Mouse (Mus musculus): ENCODE results near the gene Tex10.
"Not testable (repeated sequence)": the region's sequence is repeated elsewhere in the genome, so short reads cannot be mapped to it uniquely, and the experiment has no call there.

Gene Tex10

DNA sequence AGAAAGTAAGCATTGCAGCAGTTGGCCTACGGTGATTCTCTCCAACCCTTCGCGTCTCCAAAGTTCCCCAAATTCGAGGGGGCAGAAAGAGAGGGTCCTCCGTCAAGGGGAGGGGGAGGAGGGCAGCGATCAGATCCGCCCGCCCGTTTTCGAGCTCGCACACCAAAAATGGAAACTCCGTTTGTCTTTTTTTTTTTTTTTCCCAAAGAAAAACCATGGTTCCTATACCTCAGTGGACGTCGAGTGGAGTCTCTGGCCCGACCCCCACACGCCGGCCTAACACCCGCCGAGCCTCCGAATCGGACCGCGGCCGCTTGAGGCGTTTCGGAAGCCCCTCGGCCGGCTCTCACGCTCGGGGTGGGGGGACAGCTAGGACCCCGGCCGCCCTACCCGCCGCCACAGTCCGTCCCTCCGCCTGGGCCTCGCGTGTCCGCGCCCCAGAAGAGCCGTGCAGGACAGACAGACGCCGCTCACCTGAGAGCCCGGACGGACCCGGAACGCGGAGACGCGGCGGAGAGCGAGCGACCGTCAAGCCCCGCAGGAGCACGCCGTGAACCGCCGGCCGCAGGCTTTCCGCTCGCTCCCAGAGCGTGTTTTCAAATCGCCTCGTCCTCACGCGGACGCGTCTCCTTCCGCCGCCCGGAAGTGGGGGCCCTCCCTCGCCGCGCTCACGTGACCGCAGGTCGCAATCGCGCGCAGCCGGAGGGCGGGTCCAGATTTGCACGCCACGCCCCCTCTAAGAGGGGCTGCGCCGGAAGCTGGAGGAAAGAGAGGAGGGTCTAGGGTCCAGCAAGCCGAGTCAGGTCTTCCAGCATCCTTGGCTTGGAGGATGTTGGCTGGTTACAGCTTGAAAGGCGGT lies at the start of gene Tex10:
Gene Tex10, minus strand, starts transcription at position 668 of the 859 bp plus-strand sequence.
- DNase-seq (ENCODE audit: low spot score in 2 of 2), result peak; percentile 76 to 88

DNA sequence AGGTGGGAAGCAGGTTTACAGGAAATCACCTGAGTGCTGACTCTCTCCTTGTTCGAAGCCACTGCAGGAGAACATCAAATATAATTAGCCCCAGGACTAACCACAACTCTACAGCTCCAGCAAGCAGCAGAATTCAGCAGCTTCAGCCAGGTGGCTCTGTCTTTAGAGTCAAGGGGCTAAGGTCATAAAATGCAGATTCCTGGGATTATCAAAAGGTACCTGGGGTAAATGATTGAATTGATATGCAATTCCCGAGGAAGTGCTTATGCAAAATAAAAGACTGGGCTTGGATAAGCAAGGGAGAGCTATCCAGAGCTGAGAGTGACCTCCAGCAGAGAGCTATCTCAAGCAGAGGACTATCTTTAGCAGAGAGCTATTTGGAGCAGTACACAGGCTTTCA lies 37.6 kb upstream of the Tex10 start:
- DNase-seq (ENCODE audit: low spot score in 2 of 2), result no peak

DNA sequence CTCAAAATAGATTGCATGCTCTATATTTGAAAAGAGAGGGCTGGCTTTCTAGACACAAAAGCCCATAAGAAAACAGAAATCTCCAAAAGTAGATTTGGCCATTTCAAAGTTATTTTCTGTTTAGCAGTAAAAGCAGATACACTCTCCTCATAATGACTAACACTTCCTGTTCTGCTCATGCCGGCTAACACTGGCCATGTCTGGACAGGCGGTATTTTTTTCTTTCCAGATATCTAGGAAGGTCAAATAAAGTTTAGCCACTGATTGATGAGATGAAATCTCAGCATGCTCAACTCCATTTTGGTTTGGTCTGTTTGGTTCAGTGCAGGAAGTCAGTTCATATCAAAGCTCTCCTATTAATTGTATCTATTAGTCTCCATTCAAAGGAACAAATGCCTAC lies 19.3 kb upstream of the Tex10 start:
- no peak for DNase-seq (ENCODE audit: low spot score in 2 of 2)

DNA sequence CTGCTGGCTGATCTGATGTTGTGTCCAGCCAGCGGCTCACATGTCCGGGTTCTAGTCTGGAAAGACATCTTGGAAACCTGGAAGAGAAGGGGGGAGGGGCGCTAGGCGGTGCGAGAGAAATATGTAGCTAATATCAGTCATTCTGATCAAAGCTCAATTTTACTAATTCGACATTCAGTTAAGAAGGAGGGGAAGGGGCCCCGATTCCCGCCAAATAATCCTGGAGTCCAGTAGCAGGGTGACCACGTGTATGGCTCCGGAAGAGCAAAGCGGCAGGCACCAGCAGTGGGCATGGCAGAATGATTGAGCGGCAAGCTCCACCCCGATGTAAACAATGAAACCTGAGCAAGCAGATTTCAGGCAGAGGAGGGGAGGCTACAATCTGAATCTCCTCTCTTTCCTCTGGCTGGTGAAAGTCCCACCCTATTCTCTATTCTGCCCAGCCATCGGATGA lies 18.1 kb upstream of the Tex10 start:
- DNase-seq (ENCODE audit: low spot score in 2 of 2), result no peak

DNA sequence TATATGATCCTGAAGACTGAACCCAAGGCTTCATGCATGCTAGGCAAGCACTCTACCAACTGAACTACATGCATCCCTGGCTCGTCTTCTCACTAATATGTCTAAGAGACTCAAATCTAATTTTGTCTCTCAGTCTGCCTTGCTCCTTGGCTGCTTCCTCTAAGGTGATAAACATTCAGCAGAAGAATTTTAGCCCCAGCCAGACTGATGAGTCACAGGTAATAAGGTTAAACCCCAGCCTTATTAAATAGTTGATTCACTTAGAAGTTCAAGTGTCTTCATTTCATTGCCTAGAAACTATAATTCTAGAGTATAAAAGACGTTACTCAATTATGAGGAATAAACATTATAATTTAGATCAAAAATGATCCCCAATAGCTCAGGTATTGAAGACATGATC lies 15.7 kb upstream of the Tex10 start:
- DNase-seq (ENCODE audit: low spot score in 2 of 2), result no peak

DNA sequence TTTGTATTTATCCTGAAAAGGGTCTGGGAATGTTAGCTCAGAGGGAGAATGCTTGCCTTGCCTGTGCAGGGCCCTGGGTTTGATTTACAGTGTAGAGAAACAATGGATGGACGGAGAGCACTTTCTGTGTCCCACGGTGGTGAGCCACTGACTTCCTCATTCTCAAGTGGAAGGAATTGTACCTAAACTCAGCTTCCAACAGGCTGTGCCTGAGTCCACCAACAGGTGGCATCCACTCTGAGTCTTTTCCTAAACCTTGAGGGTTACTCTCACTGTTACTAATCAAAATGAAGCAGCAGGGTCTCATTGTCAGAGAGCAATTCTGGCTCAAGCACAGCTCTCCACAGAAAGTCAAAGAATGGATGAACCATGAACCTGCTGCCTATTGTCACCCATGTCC lies 8.0 kb upstream of the Tex10 start:
- no peak for DNase-seq (ENCODE audit: low spot score in 2 of 2)

DNA sequence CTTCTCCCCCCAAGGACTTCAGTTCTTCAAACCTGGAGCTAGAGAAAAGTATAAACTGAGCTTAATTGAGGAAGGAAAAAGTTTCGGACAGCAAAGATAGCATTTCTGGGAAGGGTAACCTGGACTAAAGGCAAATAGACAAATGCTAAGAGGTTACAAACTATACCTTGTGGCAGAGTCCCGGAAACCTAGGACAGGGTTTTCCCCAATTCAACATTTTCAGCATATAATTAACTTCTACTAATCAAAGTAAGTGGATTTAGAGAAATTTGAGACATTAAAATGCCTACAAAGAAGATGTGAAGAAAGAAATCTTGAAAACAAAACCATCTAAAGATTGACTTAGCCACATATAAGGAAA lies 372 bp upstream of the Tex10 start:
- DNase-seq (ENCODE audit: low spot score in 2 of 2), result no peak

DNA sequence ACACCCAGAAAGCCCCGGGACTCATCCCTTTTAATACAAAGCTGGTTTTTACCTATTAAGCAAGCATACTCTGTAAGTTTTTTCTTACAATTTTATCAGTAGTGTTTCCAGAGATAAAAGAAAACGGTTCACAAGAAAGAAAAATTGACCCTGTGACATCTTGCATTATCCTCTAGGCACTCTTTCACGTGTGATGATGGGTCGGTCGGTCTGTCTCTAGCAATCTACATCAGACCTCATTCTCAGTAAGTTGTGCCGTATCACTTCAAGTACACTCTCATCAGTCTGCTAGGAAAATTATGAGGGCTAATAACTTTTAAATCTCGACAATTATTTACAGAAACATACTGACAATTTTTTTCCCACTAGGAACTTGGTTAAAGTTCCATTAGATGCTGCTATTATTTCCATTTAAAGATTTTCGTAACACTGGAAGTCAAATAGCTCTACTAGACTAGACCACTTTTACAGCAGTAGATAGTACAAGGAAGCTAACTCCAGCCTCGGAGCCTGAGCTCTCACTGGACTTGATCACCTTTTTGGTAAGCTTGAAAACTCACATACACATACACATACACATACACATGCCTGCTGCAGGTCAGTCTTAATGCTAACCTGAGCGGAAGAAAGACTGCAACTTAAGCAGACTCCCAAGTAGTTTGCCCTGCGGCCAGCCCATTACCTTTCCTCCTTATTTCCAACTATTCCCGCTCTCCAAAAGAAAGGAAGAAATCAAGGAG lies 1.0 kb downstream of the Tex10 start:
- no peak for DNase-seq (ENCODE audit: low spot score in 2 of 2)

DNA sequence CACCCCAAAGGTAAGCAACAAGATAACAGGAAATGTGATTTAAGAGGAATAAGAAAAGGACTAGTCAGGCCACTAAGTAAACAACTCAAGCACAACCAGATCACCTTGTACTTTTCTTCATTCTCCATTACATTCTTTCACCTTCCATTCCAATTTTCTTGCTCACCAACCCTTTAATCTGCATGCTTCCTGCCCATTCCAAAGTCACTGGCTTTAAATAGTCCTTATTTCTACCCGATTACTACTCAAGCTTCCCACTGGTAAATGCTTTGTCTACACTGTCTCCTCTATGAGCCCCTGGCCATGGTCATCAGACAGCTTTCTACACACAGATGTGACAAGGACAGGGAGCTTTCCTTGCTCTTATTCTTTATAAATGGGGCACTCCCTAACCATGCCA lies 2.3 kb downstream of the Tex10 start:
- DNase-seq (ENCODE audit: low spot score in 2 of 2), result no peak

DNA sequence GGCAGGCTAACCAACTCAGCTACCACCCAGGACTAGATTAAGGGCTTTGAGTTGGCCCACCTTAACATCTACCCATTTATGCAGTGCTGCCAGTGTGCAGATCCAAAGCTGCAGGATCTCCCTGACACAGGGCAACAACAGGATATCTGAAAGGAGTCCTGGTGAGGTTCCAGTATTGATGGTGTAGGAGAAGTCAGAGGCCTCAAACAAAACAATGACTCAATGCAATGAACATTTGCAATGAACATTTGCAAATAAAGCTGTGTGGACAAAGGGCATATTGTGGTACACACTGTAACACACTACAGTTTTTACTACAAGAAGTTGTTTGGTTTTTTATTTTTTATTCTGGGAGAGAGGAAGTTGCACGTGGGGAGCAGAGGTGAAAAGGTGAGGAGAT lies 12.2 kb downstream of the Tex10 start:
- DNase-seq (ENCODE audit: low spot score in 2 of 2), result no peak

DNA sequence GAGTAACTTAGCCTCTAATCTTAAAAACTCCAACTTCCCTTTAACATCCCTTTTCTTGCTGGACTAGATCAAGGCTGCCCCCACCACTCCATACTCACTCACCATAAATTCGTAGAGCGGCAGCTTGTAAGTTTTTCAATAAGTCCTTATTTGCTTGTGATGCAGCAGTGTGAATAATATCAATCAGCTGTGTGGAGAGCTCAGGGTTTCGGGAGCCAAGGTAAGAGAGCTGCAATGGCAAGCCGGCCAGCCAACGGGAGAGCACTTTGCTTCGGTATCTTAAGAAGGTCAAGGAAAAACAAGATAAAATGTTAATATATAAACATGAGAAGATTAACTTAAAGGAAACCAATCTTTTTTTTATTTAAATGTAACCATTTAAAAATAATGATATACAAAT lies 14.8 kb downstream of the Tex10 start:
- DNase-seq (ENCODE audit: low spot score in 2 of 2), result no peak

DNA sequence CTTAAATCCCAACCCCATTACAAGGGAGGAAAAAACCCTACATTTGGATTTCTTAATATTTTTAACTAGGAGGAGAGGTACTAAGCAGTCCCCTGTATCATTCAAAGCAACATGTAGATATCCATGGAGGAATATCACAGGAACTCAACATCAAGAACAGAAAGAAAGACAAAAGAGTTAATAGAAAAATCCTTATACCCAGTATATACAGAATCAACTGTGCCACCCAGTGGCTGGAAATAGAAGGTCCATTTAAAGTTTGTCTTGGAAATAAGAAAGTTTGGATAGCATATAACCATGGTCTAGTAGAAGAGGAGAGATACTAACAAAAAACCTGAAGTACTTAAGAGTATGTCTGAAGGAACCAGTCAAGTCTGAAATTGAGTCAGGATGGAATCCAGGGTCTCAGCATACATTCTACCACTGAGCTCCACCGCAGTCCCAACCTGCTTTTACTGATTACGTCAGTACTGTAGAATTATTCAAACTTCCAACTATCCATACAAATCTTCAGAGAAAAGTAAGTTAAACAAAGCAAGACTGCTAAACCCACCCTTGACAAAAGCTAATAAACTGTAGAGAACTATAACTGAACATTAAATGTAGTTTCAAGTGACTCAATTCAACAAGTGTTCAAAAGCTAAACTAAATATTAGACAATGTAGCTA lies 19.0 kb downstream of the Tex10 start:
- DNase-seq (ENCODE audit: low spot score in 2 of 2), result no peak

DNA sequence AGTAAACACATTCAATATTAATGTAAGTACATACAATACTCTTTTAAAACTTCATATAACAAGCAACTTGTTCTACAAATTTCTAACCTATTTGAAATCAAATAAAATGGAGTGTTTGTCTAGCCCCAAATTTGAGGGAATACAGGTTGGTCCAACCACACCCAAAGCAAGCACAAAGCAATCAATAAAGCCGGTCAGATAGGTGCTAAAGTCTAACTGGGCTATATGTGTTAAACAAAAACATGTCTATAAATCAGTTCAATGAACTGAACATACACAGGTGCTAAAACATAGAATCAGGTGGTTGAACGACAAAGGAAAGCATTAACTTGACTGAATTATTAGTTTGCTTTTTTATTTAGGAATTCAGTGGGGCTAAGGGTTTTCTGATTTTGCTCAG lies 45.2 kb downstream of the Tex10 start:
- no peak for DNase-seq (ENCODE audit: low spot score in 2 of 2)

DNA sequence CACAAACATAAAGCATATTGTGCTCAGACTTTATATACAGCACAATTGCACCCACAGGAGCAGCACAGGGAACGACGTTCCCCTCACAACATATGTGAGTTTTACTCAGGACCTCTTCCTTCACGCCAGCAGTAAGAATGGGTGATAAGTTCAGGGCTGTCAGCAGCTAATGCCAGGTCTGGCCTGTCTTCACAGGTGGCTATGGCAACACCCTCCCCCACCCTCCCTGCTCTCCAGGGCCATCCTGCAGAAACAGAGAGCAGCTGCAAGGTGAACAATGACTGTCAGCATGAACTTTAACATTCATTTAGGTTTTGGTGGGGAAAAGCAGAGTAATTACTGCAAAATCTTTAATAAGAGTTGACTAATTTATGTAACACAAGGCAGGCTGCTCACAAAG lies 45.8 kb downstream of the Tex10 start:
- DNase-seq (ENCODE audit: low spot score in 2 of 2), result no peak

DNA sequence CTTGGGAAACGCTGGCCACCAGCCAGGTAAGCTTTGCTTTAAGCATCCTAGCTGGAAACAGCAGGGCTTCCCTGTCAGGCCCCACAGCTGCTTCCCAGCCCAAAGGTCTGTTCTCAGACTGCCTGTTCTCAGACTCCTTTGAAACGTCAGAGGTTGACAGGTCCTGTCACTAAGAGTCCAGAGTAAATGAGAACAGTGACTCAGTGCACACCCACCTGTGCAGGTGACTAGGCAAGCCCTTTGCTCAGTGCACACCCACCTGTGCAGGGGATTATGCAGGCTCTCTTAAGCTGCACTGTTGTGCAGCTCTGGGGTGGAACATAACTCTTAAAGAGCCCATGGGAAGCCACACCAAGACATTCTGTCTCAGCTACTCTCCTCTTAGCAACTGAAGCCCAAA lies 49.5 kb downstream of the Tex10 start:
- no peak for DNase-seq (ENCODE audit: low spot score in 2 of 2)

DNA sequence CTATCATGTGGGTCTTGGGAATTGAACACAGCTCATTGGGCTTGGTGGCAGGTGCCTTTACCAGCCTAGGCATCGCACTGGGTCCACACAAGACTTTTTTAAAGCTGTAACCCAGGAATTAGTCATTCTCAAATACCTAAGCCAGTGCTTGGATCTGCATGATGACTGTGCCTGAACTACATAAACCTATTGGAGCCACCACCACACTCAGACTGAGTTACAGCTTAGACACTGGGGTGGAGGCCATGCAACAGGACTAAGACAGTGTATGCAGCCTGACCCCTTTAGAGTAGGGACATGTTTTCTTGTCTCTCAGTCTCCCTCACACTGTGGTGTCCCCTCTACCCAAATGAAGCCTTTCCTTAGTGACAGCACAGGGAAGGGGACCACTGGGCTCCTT lies 50.6 kb downstream of the Tex10 start:
- DNase-seq (ENCODE audit: low spot score in 2 of 2), result no peak

DNA sequence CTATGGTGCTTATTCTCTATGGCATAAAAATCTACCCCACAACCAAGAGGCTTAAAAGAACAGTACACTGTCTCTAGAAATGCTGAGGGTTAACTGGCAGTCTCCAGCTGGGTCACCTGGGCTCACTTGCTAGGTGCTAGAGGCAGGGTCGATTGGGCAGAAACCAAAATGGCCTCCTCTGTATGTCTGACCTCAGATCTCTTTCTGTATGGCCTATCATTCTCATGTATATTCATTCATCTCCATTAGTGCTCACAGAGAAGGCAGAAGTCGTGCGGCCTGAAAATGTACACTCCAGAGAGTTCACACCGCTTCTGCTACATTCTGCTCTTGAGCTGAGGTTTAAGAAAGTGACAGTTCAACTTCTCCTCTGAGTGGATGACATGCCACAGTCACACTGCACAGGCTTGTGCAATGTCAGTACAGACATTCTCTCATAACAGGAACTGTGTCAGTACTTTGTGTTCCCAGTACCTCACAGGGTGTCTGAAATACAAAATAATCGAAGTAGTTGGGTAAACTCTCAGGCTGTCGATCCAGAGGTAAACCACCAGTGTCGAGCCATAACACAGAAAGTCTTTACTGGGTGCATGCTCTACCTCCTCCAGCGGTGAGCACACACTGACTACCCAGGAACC lies 54.3 kb downstream of the Tex10 start:
- no peak for DNase-seq (ENCODE audit: low spot score in 2 of 2)

DNA sequence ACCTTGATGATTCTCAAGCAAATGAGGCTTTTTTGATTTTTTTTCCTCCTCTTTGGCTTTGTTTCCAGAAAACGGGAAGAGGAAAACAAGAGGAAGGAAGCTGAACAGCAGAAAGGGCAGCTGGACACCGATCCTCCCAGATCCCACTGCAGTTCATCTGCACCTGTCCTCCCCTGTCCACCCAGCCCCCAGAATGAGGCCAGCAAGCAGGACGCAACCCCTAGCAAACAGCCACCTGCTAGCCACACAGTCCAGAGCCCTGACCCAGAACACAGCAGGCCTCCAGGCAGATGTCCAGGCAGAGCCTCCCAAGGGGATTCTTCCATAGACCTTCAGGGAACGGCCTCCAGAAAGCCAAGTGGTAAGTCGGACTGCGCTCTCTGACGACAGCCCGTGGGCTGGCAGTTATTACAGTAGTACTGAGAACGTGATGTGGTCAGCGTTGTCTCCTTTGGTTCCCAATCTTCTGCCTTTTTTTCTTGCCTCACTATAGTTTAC lies 57.4 kb downstream of the Tex10 start:
- no peak for DNase-seq (ENCODE audit: low spot score in 2 of 2)

DNA sequence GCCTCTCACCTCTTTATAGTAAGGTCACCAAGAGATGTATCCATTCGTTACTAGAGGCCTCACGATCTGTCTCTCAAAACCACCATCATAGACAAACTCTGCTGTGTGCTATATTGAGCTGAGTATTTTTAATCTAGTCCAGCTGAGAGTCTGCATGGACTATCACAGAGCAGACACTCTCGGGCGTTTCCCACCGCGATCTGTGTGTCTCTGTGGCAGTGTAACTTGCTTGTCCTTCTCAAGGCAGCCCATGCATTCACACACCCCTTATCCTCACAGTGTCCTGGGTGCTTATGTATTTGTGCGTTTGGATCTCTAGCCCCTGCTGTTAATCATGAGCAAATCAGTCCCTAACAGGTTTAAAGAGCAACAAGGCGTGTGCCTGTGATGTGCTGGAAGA lies 59.8 kb downstream of the Tex10 start:
- no peak for DNase-seq (ENCODE audit: low spot score in 2 of 2)

DNA sequence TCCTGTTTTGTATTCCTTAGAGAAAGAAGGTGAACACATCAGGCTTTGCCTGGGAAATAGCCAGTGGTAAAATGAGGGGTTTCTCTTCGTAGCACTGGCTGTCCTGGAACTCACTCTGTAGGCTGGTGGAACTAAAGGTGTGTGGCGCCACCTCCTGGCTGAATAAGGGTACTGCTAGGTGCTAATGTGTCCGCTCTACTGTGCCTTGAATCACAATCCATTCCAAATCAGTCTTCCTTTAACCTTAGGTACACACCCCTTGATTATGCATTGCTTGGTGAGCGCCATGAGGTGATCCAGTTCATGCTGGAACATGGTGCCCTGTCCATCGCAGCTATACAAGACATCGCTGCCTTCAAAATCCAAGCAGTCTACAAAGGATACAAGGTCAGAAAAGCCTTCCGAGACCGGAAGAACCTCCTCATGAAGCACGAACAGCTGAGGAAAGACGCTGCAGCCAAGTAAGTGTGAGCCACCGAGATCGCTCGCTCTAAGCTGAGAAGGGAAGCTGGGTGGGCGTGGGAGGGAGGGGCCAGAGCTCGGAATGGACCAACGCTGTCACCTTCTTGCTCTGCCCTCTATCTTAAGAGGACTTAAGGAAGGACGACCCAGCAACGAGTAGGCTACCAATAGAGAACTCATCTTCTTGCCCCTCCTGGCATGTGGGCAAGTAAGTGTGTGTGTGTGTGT lies 65.8 kb downstream of the Tex10 start:
- DNase-seq (ENCODE audit: low spot score in 2 of 2), result peak in 1 of 2 experiments; percentile 67

DNA sequence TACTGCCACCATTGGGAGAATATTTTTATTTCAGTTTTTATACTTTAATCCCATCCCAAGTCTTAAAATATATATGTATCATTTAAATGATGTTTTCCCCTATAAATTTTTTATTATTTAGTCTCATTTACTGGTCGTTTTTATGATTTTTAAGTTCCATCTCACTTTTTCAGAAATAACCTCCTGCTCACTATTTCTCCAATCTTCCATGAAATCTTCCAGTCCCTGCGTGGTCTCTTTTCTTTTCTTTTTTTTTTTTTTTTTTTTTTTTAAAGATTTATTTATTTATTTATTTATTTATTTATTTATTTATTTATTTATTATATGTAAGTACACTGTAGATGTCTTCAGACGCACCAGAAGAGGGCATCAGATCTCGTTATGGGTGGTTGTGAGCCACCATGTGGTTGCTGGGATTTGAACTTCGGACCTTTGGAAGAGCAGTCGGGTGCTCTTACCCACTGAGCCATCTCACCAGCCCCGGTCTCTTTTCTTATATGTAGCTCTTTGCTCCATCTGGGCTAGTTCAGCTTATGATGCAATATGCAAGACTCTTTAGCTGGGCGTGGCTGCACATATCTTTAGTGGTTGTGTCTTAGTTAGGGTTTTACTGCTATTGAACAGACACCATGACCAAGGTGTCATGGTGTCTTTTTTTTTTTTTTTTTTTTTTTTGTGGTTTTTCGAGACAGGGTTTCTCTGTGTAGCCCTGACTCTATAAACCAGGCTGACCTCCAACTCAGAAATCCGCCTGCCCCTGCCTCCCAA lies 67.4 kb downstream of the Tex10 start:
- DNase-seq (ENCODE audit: low spot score in 2 of 2), result not testable (repeated sequence)

All from cerebellum, postnatal 4 days (tissue).